Mouse (Mus musculus): ENCODE measurements around the gene Adgrl1. TPM values are rescaled to one million over a fixed set of nuclear protein-coding genes. Genes with fewer than 3 reads are reported as not detected.

The Adgrl1 gene
- polyA plus RNA-seq, 1 experiment from 2014 or later: 13.5 TPM

DNA sequence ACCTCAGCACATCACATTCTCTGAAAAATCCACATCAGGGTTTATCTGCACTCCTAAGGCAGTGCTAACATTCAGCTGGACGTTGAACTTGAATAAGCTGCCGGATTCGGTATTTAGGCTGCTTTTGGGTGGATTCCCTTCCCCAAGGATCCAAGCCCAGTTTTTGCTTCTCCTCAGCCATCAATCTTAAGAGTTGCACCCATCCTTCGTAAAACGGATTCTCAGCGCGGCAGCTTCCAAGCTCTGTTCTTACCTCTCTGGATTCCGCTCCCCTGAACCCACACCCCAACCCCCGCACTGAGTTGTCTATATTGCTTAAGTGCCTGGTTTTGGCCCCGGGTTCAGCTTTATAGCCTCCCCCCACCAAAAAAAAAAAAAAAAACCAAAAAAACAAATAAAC lies 1.4 kb upstream of the Adgrl1 start:
- peaks cover 27% of the 10 kb centered on the region for H3K27me3 ChIP-seq (ENCODE audit: control insufficient read depth, insufficient read depth, low read length)
- peak overlapping the region; percentile 98 for H3K4me2 ChIP-seq
- no peak overlapping the region for H3K9ac ChIP-seq (ENCODE audit: low read depth, low read length)
- peaks cover 31% of the 10 kb centered on the region for H3K4me1 ChIP-seq (ENCODE audit: control insufficient read depth, insufficient read depth, low read length)
- WGBS (ENCODE audit: insufficient replicate concordance): 8% methylated on average over 10 of the region's 10 CpGs
- ATAC-seq (replicated peaks; ENCODE audit: insufficient number of reproducible peaks, low FRiP score, low TSS enrichment): no peak
- no peaks in the 10 kb centered on the region for H3K9me3 ChIP-seq (replicated peaks; ENCODE audit: control insufficient read depth, low read length)
- H3K36me3 ChIP-seq (ENCODE audit: control insufficient read depth, insufficient read depth, low read length): no peaks in the 10 kb centered on the region
- peak overlapping the region; percentile 89 for H3K4me3 ChIP-seq (ENCODE audit: low read depth, low read length)
- H3K27ac ChIP-seq (ENCODE audit: low read depth, low read length): peak overlapping the region; percentile 96; the same call in 1 of the 2 replicates

DNA sequence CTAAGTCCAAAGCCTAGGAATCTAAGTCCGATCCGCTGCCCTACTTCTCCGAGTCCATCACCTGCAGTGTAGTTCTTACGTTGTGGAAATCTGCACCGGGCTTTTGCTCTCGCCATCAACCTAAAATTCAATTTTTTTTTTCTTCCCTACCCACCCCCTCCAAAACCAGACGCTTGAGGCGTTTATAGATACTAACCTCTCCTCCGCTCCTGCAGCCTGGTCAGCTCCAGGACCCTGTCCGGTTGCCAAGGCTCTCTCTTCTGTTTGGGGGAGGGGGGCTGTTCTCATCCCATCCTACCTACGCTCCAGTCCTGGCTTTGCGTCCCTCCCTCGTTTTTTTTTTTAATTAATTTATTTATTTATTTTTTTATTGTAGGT lies 931 bp upstream of the Adgrl1 start:
- Histone ChIP-seq H3K9ac (ENCODE audit: low read depth, low read length) (peak overlapping the region; percentile 88; the same call in 1 of the 2 replicates), H3K4me2 (peak overlapping the region; percentile 98), H3K27ac (ENCODE audit: low read depth, low read length) (peak overlapping the region; percentile 96), H3K4me3 (ENCODE audit: low read depth, low read length) (peak overlapping the region; percentile 89), H3K27me3 (ENCODE audit: control insufficient read depth, insufficient read depth, low read length) (peaks cover 26% of the 10 kb centered on the region), H3K4me1 (ENCODE audit: control insufficient read depth, insufficient read depth, low read length) (peaks cover 36% of the 10 kb centered on the region), H3K36me3 (ENCODE audit: control insufficient read depth, insufficient read depth, low read length) (no peaks in the 10 kb centered on the region), H3K9me3 (replicated peaks; ENCODE audit: control insufficient read depth, low read length) (no peaks in the 10 kb centered on the region)
- peak; percentile 0; the same call in 1 of the 2 replicates for ATAC-seq (replicated peaks; ENCODE audit: insufficient number of reproducible peaks, low FRiP score, low TSS enrichment)
- under 1% methylated on average over 13 of the region's 13 CpGs for WGBS (ENCODE audit: insufficient replicate concordance)

DNA sequence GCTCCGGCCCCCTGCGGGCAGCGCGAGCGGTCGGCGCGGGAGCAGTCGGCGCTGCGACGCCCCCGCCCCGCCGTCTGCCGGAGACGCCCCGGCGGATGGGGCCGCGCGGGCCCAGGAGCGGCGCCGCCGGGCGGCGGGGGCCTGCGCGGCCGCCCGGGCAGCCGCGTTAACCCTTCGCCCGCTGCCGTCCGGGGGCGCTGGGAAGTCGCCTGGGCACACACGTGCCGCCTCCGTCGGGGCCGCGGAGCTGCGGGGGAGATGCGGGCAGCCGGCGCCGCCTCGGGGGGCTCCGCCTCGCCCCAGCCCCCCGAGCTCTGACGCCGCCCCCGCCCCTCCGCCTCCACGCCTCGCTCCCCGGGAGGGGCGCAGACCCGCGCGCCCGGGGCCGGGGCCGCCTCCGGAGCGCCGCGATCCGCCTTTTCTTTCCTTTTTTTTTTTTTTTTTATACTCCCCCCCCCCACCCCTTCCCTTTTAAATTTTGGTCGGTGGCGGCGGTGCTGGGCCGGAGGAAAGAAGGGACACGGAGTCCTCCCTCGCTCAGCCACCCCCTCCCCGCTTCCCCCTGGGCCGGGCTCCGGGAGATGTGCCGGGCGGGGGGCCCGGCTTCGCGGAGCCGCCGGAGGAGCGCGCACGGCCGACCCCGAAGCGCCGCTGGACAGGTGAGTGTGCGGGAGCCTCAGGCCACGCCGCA lies 506 bp downstream of the Adgrl1 start:
- peak overlapping the region; percentile 88 for H3K9ac ChIP-seq (ENCODE audit: low read depth, low read length)
- H3K4me1 ChIP-seq (ENCODE audit: control insufficient read depth, insufficient read depth, low read length): peaks cover 48% of the 10 kb centered on the region
- ATAC-seq (replicated peaks; ENCODE audit: insufficient number of reproducible peaks, low FRiP score, low TSS enrichment): no peak
- H3K4me3 ChIP-seq (ENCODE audit: low read depth, low read length): peak overlapping the region; percentile 89
- peak overlapping the region; percentile 96 for H3K27ac ChIP-seq (ENCODE audit: low read depth, low read length)
- no peaks in the 10 kb centered on the region for H3K36me3 ChIP-seq (ENCODE audit: control insufficient read depth, insufficient read depth, low read length)
- H3K4me2 ChIP-seq: peak overlapping the region; percentile 98
- H3K9me3 ChIP-seq (replicated peaks; ENCODE audit: control insufficient read depth, low read length): no peaks in the 10 kb centered on the region
- WGBS (ENCODE audit: insufficient replicate concordance): under 1% methylated on average over 58 of the region's 100 CpGs
- peaks cover 18% of the 10 kb centered on the region for H3K27me3 ChIP-seq (ENCODE audit: control insufficient read depth, insufficient read depth, low read length)

DNA sequence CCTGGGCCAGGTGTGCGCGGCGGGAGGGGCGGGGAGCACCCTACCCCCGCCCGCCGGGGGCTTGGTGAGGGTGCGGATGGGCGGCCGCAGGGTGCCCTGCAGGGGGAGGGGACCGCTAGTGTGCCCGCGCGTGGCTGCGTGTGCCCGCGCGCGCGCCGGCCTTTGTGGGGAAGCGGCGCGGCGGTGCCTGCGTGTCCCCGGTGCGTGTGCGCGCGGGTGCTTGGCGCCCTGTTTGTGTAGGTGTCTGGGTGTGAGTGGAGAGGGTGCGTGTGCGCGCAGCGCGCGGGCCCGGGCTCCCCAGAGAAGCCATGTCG lies 1.0 kb downstream of the Adgrl1 start:
- H3K27me3 ChIP-seq (ENCODE audit: control insufficient read depth, insufficient read depth, low read length): peaks cover 13% of the 10 kb centered on the region
- under 1% methylated on average over 26 of the region's 40 CpGs for WGBS (ENCODE audit: insufficient replicate concordance)
- H3K36me3 ChIP-seq (ENCODE audit: control insufficient read depth, insufficient read depth, low read length): no peaks in the 10 kb centered on the region
- H3K4me2 ChIP-seq: peak overlapping the region; percentile 98
- H3K9ac ChIP-seq (ENCODE audit: low read depth, low read length): peak overlapping the region; percentile 88
- H3K4me1 ChIP-seq (ENCODE audit: control insufficient read depth, insufficient read depth, low read length): peaks cover 51% of the 10 kb centered on the region
- no peaks in the 10 kb centered on the region for H3K9me3 ChIP-seq (replicated peaks; ENCODE audit: control insufficient read depth, low read length)
- H3K4me3 ChIP-seq (ENCODE audit: low read depth, low read length): peak overlapping the region; percentile 89
- no peak for ATAC-seq (replicated peaks; ENCODE audit: insufficient number of reproducible peaks, low FRiP score, low TSS enrichment)
- H3K27ac ChIP-seq (ENCODE audit: low read depth, low read length): peak overlapping the region; percentile 96

DNA sequence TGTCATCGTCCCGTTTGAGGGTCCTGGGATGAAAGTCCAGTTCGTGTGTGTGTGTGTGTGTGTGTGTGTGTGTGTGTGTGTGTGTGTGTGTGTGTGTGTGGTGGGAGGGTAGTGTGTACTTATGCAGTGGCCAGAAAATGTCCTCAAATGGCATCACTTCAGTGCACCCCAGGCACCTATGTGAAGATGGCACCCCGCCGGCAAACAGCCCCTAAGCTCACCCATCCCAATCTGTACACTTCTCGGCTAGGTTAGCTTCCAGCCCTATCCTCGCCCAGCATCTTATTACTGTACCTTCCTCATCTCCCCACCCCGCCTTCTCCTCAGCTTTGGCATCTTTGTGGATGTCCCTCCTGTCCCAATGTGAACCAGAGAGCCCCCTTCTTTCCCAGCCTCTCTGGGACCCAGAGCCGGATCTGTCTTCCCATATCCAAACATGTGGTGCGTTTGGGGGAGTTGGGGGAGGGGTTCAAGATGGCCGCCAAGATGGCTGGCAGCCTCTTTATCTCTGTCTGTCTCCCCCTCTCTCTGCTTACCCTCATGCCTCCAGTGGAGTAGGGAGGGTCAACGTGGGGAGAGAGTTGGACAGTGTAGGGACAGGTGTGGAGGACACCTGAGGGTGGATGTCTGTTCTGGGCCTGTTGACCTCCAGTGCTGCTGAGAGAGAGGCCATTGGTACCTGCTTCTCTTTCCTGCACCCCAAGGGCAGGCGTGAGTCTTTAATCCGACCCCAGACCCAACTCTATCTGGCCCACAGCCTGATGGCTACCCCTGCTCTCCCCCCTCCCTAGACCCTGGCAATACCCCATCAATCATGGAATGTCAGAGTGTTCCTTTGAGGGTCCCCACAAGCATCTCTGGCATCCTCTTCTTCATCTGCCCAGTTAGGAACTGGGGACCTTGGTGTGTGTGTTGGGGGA lies 1.9 kb downstream of the Adgrl1 start:
- Histone ChIP-seq H3K4me1 (ENCODE audit: control insufficient read depth, insufficient read depth, low read length) (peaks cover 51% of the 10 kb centered on the region), H3K9ac (ENCODE audit: low read depth, low read length) (peak overlapping the region; percentile 88; the same call in 1 of the 2 replicates), H3K27ac (ENCODE audit: low read depth, low read length) (no peak overlapping the region), H3K4me3 (ENCODE audit: low read depth, low read length) (peak overlapping the region; percentile 89), H3K36me3 (ENCODE audit: control insufficient read depth, insufficient read depth, low read length) (no peaks in the 10 kb centered on the region), H3K9me3 (replicated peaks; ENCODE audit: control insufficient read depth, low read length) (no peaks in the 10 kb centered on the region), H3K4me2 (peak overlapping the region; percentile 98), H3K27me3 (ENCODE audit: control insufficient read depth, insufficient read depth, low read length) (peaks cover 4% of the 10 kb centered on the region)
- ATAC-seq (replicated peaks; ENCODE audit: insufficient number of reproducible peaks, low FRiP score, low TSS enrichment): no peak
- WGBS (ENCODE audit: insufficient replicate concordance): 7% methylated on average over 14 of the region's 14 CpGs

DNA sequence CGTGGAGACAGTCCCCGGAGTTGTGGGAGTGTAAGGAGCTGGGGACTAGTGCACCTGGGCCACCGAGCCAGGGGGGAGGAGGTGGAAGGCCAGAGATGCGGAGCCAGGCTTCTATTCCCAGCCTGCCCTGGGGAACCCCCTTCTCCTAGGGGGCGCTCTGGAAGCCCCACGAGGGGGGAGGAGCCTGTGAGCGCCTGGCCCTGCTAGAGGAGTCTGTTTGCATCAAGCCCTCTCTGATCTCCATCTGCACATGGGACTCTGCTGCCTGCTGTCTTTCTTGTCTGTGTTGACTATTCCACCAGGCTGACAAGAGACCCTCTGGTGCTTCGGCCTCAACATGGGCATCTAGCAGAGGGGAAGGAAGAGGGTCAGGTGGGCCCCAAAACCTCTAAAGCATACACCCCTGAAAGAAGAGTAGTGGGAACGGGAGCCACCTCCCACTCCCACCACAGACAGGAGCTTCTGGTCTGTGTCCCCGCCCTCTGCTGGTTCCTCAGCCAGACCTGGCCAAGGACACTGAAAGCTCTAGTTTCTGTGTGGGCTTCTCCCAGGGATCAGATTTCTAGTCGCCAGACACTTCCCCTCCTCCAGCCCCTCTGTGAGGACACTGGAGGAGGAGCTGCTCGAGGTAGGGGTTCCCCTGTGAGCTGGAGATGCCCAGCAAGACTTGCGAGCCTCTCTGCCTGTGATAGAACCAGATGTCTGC lies 3.2 kb downstream of the Adgrl1 start:
- peaks cover 52% of the 10 kb centered on the region for H3K4me1 ChIP-seq (ENCODE audit: control insufficient read depth, insufficient read depth, low read length)
- H3K4me3 ChIP-seq (ENCODE audit: low read depth, low read length): peak overlapping the region; percentile 19; the same call in 1 of the 2 replicates
- WGBS (ENCODE audit: insufficient replicate concordance): 14% methylated on average over 13 of the region's 13 CpGs
- no peaks in the 10 kb centered on the region for H3K27me3 ChIP-seq (ENCODE audit: control insufficient read depth, insufficient read depth, low read length)
- no peaks in the 10 kb centered on the region for H3K9me3 ChIP-seq (replicated peaks; ENCODE audit: control insufficient read depth, low read length)
- 0 out of 2 replicates have a peak overlapping the region, but pooled peaks have one; percentile 54 for H3K9ac ChIP-seq (ENCODE audit: low read depth, low read length)
- H3K27ac ChIP-seq (ENCODE audit: low read depth, low read length): peak overlapping the region; percentile 57; the same call in 1 of the 2 replicates
- no peaks in the 10 kb centered on the region for H3K36me3 ChIP-seq (ENCODE audit: control insufficient read depth, insufficient read depth, low read length)
- ATAC-seq (replicated peaks; ENCODE audit: insufficient number of reproducible peaks, low FRiP score, low TSS enrichment): no peak
- peak overlapping the region; percentile 98 for H3K4me2 ChIP-seq

DNA sequence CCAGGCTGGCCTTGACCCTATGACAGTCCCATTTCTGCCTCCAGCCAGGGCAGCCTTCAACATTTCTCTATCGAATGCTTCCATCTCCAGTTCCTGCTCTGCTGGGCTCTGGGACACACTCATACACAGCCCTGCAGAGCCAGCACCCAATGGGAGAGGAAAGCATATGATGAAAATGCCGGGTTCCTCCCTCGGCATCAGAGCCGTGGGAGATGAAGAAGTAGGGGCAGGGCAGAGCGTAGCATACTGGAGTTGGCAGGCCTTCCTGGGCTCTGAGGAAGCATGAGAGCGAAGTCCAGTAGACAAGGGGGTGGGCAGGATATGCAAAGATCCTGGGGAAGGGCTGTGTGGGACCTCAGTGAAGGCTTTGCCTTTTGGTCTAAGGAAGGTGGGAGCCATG lies 8.7 kb downstream of the Adgrl1 start:
- Histone ChIP-seq H3K4me1 (ENCODE audit: control insufficient read depth, insufficient read depth, low read length) (peaks cover 53% of the 10 kb centered on the region), H3K4me3 (ENCODE audit: low read depth, low read length) (no peak overlapping the region), H3K27ac (ENCODE audit: low read depth, low read length) (no peak overlapping the region), H3K36me3 (ENCODE audit: control insufficient read depth, insufficient read depth, low read length) (no peaks in the 10 kb centered on the region), H3K4me2 (no peak overlapping the region), H3K27me3 (ENCODE audit: control insufficient read depth, insufficient read depth, low read length) (no peaks in the 10 kb centered on the region), H3K9me3 (replicated peaks; ENCODE audit: control insufficient read depth, low read length) (no peaks in the 10 kb centered on the region), H3K9ac (ENCODE audit: low read depth, low read length) (no peak overlapping the region)
- ATAC-seq (replicated peaks; ENCODE audit: insufficient number of reproducible peaks, low FRiP score, low TSS enrichment): no peak
- 75% methylated on average over 6 of the region's 6 CpGs for WGBS (ENCODE audit: insufficient replicate concordance)

DNA sequence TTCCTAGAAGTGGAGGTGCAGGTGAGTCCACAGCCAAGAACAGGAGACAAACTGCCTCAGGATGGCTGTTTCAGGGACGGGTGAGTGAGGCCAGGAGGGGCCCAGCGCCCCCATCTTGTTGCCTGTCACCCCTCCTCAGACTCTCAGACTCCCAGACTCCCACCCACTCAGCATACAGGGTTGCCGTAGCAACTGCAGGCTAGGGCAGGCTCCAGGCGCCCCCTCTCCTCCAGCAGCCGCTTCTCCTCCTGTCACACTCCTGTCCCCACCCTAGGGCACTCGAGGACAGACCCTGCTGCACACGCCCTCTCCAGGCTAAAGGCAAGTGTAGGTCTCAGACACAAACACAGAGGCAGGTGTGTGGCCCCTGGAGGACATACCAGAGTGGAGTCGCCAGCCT lies 9.4 kb downstream of the Adgrl1 start:
- H3K4me1 ChIP-seq (ENCODE audit: control insufficient read depth, insufficient read depth, low read length): peaks cover 47% of the 10 kb centered on the region
- ATAC-seq (replicated peaks; ENCODE audit: insufficient number of reproducible peaks, low FRiP score, low TSS enrichment): 0 out of 2 replicates have a peak, but pooled peaks have one; percentile 7
- WGBS (ENCODE audit: insufficient replicate concordance): 44% methylated on average over 8 of the region's 8 CpGs
- no peaks in the 10 kb centered on the region for H3K27me3 ChIP-seq (ENCODE audit: control insufficient read depth, insufficient read depth, low read length)
- no peaks in the 10 kb centered on the region for H3K9me3 ChIP-seq (replicated peaks; ENCODE audit: control insufficient read depth, low read length)
- no peak overlapping the region for H3K9ac ChIP-seq (ENCODE audit: low read depth, low read length)
- H3K4me3 ChIP-seq (ENCODE audit: low read depth, low read length): no peak overlapping the region
- H3K27ac ChIP-seq (ENCODE audit: low read depth, low read length): no peak overlapping the region
- no peak overlapping the region for H3K4me2 ChIP-seq
- no peaks in the 10 kb centered on the region for H3K36me3 ChIP-seq (ENCODE audit: control insufficient read depth, insufficient read depth, low read length)

All from heart, embryonic 11.5 days (tissue).